Mouse (Mus musculus): Measurements from ENCODE around the gene Rsrc1.

- TF ChIP-seq CTCF (IDR thresholded peaks at IDR 0.05; ENCODE audit: low read depth) = no peak
- TF ChIP-seq EP300 (IDR thresholded peaks at IDR 0.05; ENCODE audit: low read depth) = no peak
These were observed 393.2 kb downstream of the Rsrc1 start for GRCm38 (mm10) chr3:67374360-67374778.

All from heart, postnatal 0 days (tissue).